Mouse (Mus musculus): Measurements from ENCODE around the gene Nprl2.

DNA sequence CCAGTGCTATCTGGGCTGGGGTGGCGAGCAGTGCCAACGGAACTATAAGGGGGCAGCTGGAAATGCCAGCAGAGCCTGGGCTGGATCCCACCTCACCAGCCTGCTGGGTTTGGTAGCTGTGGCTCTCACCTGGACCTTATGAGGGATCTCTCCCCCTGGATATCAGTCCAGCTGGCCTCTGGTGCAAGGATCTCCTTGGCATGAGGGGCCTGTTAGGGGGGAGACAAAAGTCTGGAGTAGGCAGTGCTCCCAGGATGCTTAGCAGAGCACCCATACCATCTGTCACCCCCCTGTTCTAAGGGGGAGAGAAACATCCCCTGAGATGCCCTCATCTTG lies 30.3 kb downstream of the Nprl2 start:
- no peak for TF ChIP-seq EP300 (IDR thresholded peaks at IDR 0.05; ENCODE audit: low read depth)
- no peak for TF ChIP-seq CTCF (IDR thresholded peaks at IDR 0.05; ENCODE audit: low read depth)
